Mouse (Mus musculus): ENCODE measurements around the gene Nasp. TPM values are rescaled to one million over a fixed set of nuclear protein-coding genes. Genes with fewer than 3 reads are reported as not detected.
A peak's percentile ranks its signal among the peaks of the same experiment; 100 is the strongest.

Gene Nasp
- polyA plus RNA-seq, 1 experiment = 2.6 TPM

DNA sequence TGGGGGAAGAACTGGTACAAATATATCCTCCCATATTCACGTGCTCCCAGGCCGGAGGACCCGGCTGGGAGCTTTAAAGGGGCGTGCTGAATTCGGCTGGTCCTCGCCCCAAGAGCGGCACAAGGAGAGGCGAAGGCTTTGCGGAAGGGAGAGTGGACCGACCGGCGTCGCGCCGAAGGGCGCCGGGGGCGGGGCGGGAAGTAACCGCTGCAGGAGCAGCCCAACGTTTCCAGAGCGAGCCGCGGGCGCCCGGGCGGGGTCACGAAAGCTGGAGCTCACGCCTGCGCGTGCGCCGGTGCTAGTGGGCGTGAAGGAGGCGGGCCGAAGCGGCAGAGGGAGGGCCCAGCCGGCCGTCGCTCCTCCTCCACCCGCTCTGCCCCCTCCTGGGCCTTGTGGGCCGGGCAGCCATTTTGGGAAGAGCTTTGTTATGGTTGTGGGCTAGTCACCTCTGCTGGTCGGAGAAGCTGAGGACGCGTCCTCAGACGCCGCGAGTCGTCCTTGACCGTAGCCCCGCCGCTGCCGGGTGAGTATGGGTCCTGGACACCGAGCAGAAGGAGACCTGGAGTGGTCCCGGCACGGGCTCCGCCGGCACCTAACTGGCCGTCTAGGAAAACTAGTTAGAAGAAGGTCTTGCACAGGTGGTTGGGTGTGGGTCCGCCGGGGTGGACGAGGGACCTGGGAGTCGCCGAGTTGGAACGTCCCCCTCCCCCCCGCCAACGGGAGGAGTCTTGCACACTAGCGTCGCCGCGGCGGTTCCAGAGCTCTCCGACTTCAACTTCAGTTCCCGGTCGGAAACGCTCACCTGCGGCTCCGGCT lies 70.2 kb downstream of the Nasp start, which contains the start of gene Gpbp1l1:
Gpbp1l1 (plus strand) TSS at position 353 of the 816 bp plus-strand sequence.
- peaks cover 2% of the 10 kb centered on the region; the same call in 1 of the 2 replicates for H3K36me3 ChIP-seq (ENCODE audit: control insufficient read depth, insufficient read depth, low read length)
- peak; percentile 89 to 98 for DNase-seq (ENCODE audit: low read depth in 1 of 2, low spot score in 2 of 2)
- peak within 1 kb of the TSS; percentile 99 for H3K27ac ChIP-seq (ENCODE audit: insufficient read depth, low read length)
- TF ChIP-seq CTCF (IDR thresholded peaks at IDR 0.05; ENCODE audit: extremely low read depth, insufficient read depth, insufficient read length, insufficient replicate concordance) = no peak
- TF ChIP-seq POLR2A (IDR thresholded peaks at IDR 0.05; ENCODE audit: low read depth, low read length) = peak; percentile 40
- H3K27me3 ChIP-seq (ENCODE audit: control insufficient read depth, insufficient read depth, low read length) = no peaks in the 10 kb centered on the region
- H3K4me1 ChIP-seq (ENCODE audit: control insufficient read depth, insufficient read depth, insufficient read length) = peaks cover 2% of the 10 kb centered on the region; the same call in 1 of the 2 replicates
- under 1% methylated on average over 78 of the region's 78 CpGs for WGBS
- peak within 1 kb of the TSS; percentile 97 for H3K4me3 ChIP-seq (ENCODE audit: extremely low read depth, insufficient read depth, insufficient read length)

DNA sequence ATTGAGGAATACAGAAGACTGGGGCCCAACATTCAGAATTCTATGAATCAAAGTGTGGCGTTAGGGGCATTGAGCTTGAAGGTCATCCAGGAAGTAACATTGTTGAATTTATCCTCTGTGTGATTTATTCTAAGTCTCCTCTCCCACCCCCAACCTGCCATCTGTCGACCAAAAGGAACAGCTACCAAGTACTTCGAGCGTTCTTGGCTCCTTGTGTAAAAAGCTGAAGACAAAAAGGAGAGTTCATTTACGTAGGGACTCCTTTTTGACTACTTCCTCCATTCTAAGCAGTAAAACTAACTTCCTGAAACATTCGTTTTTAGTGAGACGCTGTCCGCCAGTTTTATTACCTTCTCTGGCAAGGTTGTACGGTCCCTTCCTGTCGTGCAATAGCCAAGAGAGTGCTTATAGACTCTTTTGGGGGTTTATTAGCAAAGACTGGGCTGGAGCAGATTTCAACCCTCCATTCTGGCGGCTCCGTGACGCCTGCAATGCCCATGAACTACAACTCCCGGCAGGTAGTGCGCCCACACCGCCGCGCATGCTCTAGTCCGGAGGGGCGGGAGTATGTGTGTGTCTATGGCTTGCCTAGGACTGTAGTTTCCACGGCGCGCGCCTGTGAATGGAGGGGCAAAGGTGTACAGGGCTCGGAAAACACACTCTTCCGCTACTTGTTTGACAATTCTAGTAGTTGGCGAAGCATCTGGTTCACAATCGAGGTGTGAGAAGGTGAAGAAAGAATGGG lies 71.0 kb downstream of the Nasp start:
- WGBS = under 1% methylated on average over 28 of the region's 28 CpGs
- Histone ChIP-seq H3K36me3 (ENCODE audit: control insufficient read depth, insufficient read depth, low read length) (peaks cover 2% of the 10 kb centered on the region; the same call in 1 of the 2 replicates), H3K4me3 (ENCODE audit: extremely low read depth, insufficient read depth, insufficient read length) (peak overlapping the region; percentile 78), H3K4me1 (ENCODE audit: control insufficient read depth, insufficient read depth, insufficient read length) (peaks cover 2% of the 10 kb centered on the region; the same call in 1 of the 2 replicates), H3K27ac (ENCODE audit: insufficient read depth, low read length) (peak overlapping the region; percentile 99), H3K27me3 (ENCODE audit: control insufficient read depth, insufficient read depth, low read length) (no peaks in the 10 kb centered on the region)
- TF ChIP-seq POLR2A (IDR thresholded peaks at IDR 0.05; ENCODE audit: low read depth, low read length) (peak; percentile 91), CTCF (IDR thresholded peaks at IDR 0.05; ENCODE audit: extremely low read depth, insufficient read depth, insufficient read length, insufficient replicate concordance) (no peak)
- peak; percentile 90 to 92 for DNase-seq (ENCODE audit: low read depth in 1 of 2, low spot score in 2 of 2)

DNA sequence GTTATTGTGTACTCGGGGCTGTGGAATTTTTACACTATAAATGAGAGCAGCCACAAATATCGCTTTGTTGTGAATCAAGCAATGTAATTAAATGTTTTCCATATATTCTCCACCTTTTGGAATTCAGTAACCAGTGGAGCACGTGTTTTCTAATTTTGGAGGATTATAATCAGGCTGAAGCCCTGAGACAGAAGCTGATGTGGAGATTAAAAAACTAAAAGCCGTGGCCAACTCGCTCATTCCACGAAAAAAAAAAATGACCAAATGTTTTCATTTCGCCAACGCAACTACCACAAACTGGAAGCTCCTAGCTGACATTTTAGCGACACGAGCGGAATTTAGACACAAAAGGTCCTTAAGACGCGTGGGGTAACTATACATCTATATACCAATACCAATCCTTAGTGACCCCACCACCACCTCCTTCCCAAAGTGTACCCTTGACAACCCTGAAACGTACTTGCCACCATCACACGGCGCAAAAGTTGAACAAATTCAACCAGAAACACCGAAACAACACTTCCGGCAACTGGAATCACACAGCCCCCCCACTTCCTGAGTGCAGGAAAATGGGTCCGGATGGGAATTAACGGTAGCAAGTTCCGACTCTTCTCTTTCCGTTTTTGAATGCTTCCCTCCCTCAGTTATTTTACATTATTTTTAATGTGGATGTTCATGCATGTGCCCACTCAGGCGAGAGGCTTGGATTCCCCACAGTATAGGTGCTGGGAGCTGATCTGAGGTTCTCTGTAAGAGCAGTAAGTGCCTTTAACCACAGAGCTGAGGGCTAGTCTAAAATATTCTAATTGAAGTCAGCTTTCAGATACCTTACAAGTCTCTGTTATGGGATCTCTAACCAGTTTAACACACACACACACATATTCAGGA lies 72.1 kb downstream of the Nasp start, which contains the start of gene Tmem69:
Tmem69 (minus strand) TSS at position 524 of the 888 bp plus-strand sequence.
- Histone ChIP-seq H3K27me3 (ENCODE audit: control insufficient read depth, insufficient read depth, low read length) (no peaks in the 10 kb centered on the region), H3K36me3 (ENCODE audit: control insufficient read depth, insufficient read depth, low read length) (peaks cover 2% of the 10 kb centered on the region; the same call in 1 of the 2 replicates), H3K4me1 (ENCODE audit: control insufficient read depth, insufficient read depth, insufficient read length) (peaks cover 2% of the 10 kb centered on the region; the same call in 1 of the 2 replicates), H3K27ac (ENCODE audit: insufficient read depth, low read length) (peak within 1 kb of the TSS; percentile 99), H3K4me3 (ENCODE audit: extremely low read depth, insufficient read depth, insufficient read length) (peak within 1 kb of the TSS; percentile 78)
- peak; percentile 57 to 60 for DNase-seq (ENCODE audit: low read depth in 1 of 2, low spot score in 2 of 2)
- 5% methylated on average over 23 of the region's 23 CpGs for WGBS
- TF ChIP-seq POLR2A (IDR thresholded peaks at IDR 0.05; ENCODE audit: low read depth, low read length) = no peak; the same call in 1 of the 2 replicates
- no peak for TF ChIP-seq CTCF (IDR thresholded peaks at IDR 0.05; ENCODE audit: extremely low read depth, insufficient read depth, insufficient read length, insufficient replicate concordance)

DNA sequence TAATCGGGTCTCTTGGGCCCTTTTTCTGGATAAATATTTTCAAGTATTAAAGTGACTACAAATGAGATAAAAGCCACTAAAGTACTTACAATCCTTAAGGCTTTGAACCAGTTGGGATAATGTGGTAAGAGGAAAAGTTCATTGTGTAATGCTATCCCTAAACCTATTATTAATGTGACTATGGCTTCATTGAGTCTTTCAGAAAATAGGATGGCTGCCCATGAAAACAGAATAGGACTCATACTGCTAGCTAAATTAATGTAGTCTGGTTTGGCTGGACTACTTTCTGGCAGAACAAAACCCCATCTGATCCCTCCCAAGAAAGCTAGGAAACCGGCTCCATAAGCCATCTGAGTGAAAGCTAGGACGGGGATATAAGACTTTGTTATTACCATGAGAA lies 74.7 kb downstream of the Nasp start:
- 89% methylated on average over 3 of the region's 3 CpGs for WGBS
- no peaks in the 10 kb centered on the region for H3K4me1 ChIP-seq (ENCODE audit: control insufficient read depth, insufficient read depth, insufficient read length)

More for the DNA sequence above, 74.7 kb downstream of the Nasp start:
- no peak overlapping the region for H3K4me3 ChIP-seq (ENCODE audit: extremely low read depth, insufficient read depth, insufficient read length)
- TF ChIP-seq POLR2A (IDR thresholded peaks at IDR 0.05; ENCODE audit: low read depth, low read length) = no peak
- TF ChIP-seq CTCF (IDR thresholded peaks at IDR 0.05; ENCODE audit: extremely low read depth, insufficient read depth, insufficient read length, insufficient replicate concordance) = no peak
- H3K36me3 ChIP-seq (ENCODE audit: control insufficient read depth, insufficient read depth, low read length) = peaks cover 2% of the 10 kb centered on the region; the same call in 1 of the 2 replicates
- no peak overlapping the region for H3K27ac ChIP-seq (ENCODE audit: insufficient read depth, low read length)
- H3K27me3 ChIP-seq (ENCODE audit: control insufficient read depth, insufficient read depth, low read length) = no peaks in the 10 kb centered on the region
- DNase-seq (ENCODE audit: low read depth in 1 of 2, low spot score in 2 of 2) = no peak

Other genes starting within 250 kb of the Nasp start
- gene Mast2, start 163.8 kb downstream of the Nasp start, polyA plus RNA-seq (2012; rRNA removed) = 35.6 and 53.6 TPM in 2 replicates
- gene Ipp, start 120.4 kb downstream of the Nasp start, polyA plus RNA-seq (2012; rRNA removed) = 0.97 and 1.1 TPM in 2 replicates
- gene Tmem69, start 72.0 kb downstream of the Nasp start, polyA plus RNA-seq (2012; rRNA removed) = 2.3 and 2.7 TPM in 2 replicates
- gene Gpbp1l1, start 70.3 kb downstream of the Nasp start, polyA plus RNA-seq (2012; rRNA removed) = 23.2 and 26.1 TPM in 2 replicates
- gene Ccdc17, start 31.3 kb downstream of the Nasp start, polyA plus RNA-seq (2012; rRNA removed) = 9.4 and 10.8 TPM in 2 replicates
- gene Akr1a1, start 23.7 kb upstream of the Nasp start, polyA plus RNA-seq (2012; rRNA removed) = 246 and 290 TPM in 2 replicates
- 23.9 and 27.8 TPM in 2 replicates for gene Prdx1, start 57.6 kb upstream of the Nasp start, polyA plus RNA-seq (2012; rRNA removed)
- gene Mmachc, start 80.5 kb upstream of the Nasp start, polyA plus RNA-seq (2012; rRNA removed) = 4.0 and 4.4 TPM in 2 replicates
- 15.9 and 20.3 TPM in 2 replicates for gene Ccdc163, start 80.6 kb upstream of the Nasp start, polyA plus RNA-seq (2012; rRNA removed)
- 3.1 and 3.6 TPM in 2 replicates for gene Tesk2, start 93.0 kb upstream of the Nasp start, polyA plus RNA-seq (2012; rRNA removed)
- gene Toe1, start 179.7 kb upstream of the Nasp start, polyA plus RNA-seq (2012; rRNA removed) = 18.7 and 23.3 TPM in 2 replicates
- gene Mutyh, start 179.8 kb upstream of the Nasp start, polyA plus RNA-seq (2012; rRNA removed) = 10.7 and 13.3 TPM in 2 replicates
- gene Hpdl, start 193.8 kb upstream of the Nasp start, polyA plus RNA-seq (2012; rRNA removed) = 0.22 and 0.27 TPM in 2 replicates
- 0.07 TPM in 2 replicates for gene Zswim5, start 249.4 kb upstream of the Nasp start, polyA plus RNA-seq (2012; rRNA removed)